Comparison of ENCODE assay signal across 10 mouse cellular contexts in the genomic region with DNA sequence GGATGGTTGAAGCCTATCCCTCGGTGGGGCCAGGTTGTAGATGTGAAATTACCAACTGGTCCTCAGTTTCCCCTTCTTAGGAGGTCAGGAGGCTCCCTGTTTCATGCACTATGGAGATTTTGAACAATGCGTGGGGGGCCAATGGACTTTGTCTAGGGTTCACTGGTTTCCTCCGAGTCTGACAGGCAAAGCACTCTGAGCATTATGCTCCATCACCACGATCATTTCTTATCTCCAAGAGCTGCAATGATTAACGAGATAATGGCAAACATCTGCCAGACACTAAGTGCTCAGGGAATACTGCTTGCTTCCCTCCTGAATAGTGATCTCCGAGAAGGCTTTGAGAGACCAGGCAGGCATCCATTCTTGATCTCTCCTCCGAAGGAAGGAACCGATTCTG.
"Had no signal": no experiment of that assay in that cellular context is flagged by ENCODE, and none has a peak within 500 bp of the region (broad histone marks: within the 10 kb centered on the region; RNA-seq: fewer than 3 reads in every experiment).

No protein-coding gene starts in this region.

- H3K4me1 ChIP-seq: midbrain, embryonic 12.5 days had no signal

- DNase-seq: lung, postnatal 14 days; right cerebral cortex, postnatal 25 days had no signal

- H3K4me3 ChIP-seq: limb, embryonic 12.5 days; lung, embryonic 15.5 days; midbrain, embryonic 12.5 days; neural tube, embryonic 13.5 days; stomach, embryonic 15.5 days had no signal

- H3K27ac ChIP-seq: limb, embryonic 12.5 days; lung, embryonic 15.5 days; midbrain, embryonic 12.5 days; neural tube, embryonic 13.5 days; stomach, embryonic 15.5 days had no signal

- H3K9ac ChIP-seq: limb, embryonic 12.5 days; lung, embryonic 15.5 days; midbrain, embryonic 12.5 days; neural tube, embryonic 13.5 days; stomach, embryonic 15.5 days had no signal

- H3K9me3 ChIP-seq: lung, embryonic 15.5 days; midbrain, embryonic 12.5 days; neural tube, embryonic 13.5 days; stomach, embryonic 15.5 days had no signal

- H3K27me3 ChIP-seq: limb, embryonic 12.5 days; lung, embryonic 15.5 days; midbrain, embryonic 12.5 days; neural tube, embryonic 13.5 days; stomach, embryonic 15.5 days had no signal

- H3K4me2 ChIP-seq: limb, embryonic 12.5 days; liver, embryonic 11.5 days; lung, embryonic 15.5 days; midbrain, embryonic 12.5 days; neural tube, embryonic 13.5 days; stomach, embryonic 15.5 days had no signal

- H3K36me3 ChIP-seq: limb, embryonic 12.5 days; lung, embryonic 15.5 days; midbrain, embryonic 12.5 days; neural tube, embryonic 13.5 days; stomach, embryonic 15.5 days had no signal

- ATAC-seq: inflammation-experienced regulatory T-cells, adult 6 months; midbrain, embryonic 16.5 days had no signal
